Mouse (Mus musculus): Measurements from ENCODE around the gene Rab3c.

Gene Rab3c

GRCm38 (mm10) chr13:110093720-110094685 is 186.8 kb downstream of the Rab3c start:
- no peak for DNase-seq (ENCODE audit: low read depth)

- DNase-seq (ENCODE audit: low read depth), result no peak
Observed at GRCm38 (mm10) chr13:110083961-110084360, 196.8 kb downstream of the Rab3c start.

GRCm38 (mm10) chr13:110081174-110081573 is 199.6 kb downstream of the Rab3c start:
- no peak for DNase-seq (ENCODE audit: low read depth)

GRCm38 (mm10) chr13:110075587-110075986 is 205.2 kb downstream of the Rab3c start:
- DNase-seq (ENCODE audit: low read depth), result no peak

GRCm38 (mm10) chr13:110074180-110074579 is 206.6 kb downstream of the Rab3c start:
- no peak for DNase-seq (ENCODE audit: low read depth)

- no peak for DNase-seq (ENCODE audit: low read depth)
Observed at GRCm38 (mm10) chr13:110067149-110067548, 213.6 kb downstream of the Rab3c start.

- DNase-seq (ENCODE audit: low read depth), result no peak
Observed at GRCm38 (mm10) chr13:110066674-110067073, 214.1 kb downstream of the Rab3c start.

- DNase-seq (ENCODE audit: low read depth), result peak; percentile 74
Observed at GRCm38 (mm10) chr13:110062835-110063411, 217.9 kb downstream of the Rab3c start.

GRCm38 (mm10) chr13:110062288-110062687 is 218.5 kb downstream of the Rab3c start:
- no peak for DNase-seq (ENCODE audit: low read depth)

GRCm38 (mm10) chr13:110054538-110054937 is 226.3 kb downstream of the Rab3c start:
- DNase-seq (ENCODE audit: low read depth), result no peak

- no peak for DNase-seq (ENCODE audit: low read depth)
Observed at GRCm38 (mm10) chr13:110048767-110049434, 231.9 kb downstream of the Rab3c start.

GRCm38 (mm10) chr13:110044418-110044817 is 236.4 kb downstream of the Rab3c start:
- DNase-seq (ENCODE audit: low read depth), result peak; percentile 20

- DNase-seq (ENCODE audit: low read depth), result peak; percentile 64
Observed at GRCm38 (mm10) chr13:110039779-110040498, 240.9 kb downstream of the Rab3c start.

GRCm38 (mm10) chr13:110039170-110039569 is 241.6 kb downstream of the Rab3c start:
- DNase-seq (ENCODE audit: low read depth), result peak; percentile 20

- DNase-seq (ENCODE audit: low read depth), result no peak
Observed at GRCm38 (mm10) chr13:110038521-110038920, 242.3 kb downstream of the Rab3c start.

GRCm38 (mm10) chr13:110034885-110035284 is 245.9 kb downstream of the Rab3c start:
- DNase-seq (ENCODE audit: low read depth), result no peak

- DNase-seq (ENCODE audit: low read depth), result no peak
Observed at GRCm38 (mm10) chr13:110034041-110034440, 246.8 kb downstream of the Rab3c start.

- no peak for DNase-seq (ENCODE audit: low read depth)
Observed at GRCm38 (mm10) chr13:110031886-110032285, 248.9 kb downstream of the Rab3c start.

GRCm38 (mm10) chr13:110031061-110031460 is 249.7 kb downstream of the Rab3c start:
- DNase-seq (ENCODE audit: low read depth), result no peak

GRCm38 (mm10) chr13:110024381-110025161 is 256.2 kb downstream of the Rab3c start:
- no peak for DNase-seq (ENCODE audit: low read depth)

GRCm38 (mm10) chr13:110023031-110023430 is 257.8 kb downstream of the Rab3c start:
- peak; percentile 65 for DNase-seq (ENCODE audit: low read depth)
